Mouse (Mus musculus): ENCODE results near the gene Slc26a10. TPM values are rescaled to one million over a fixed set of nuclear protein-coding genes. Genes with fewer than 3 reads are reported as not detected.
A peak's percentile ranks its signal among the peaks of the same experiment; 100 is the strongest.

Slc26a10 gene
- polyA plus RNA-seq, 1 experiment from 2014 or later = 0.80 TPM

DNA sequence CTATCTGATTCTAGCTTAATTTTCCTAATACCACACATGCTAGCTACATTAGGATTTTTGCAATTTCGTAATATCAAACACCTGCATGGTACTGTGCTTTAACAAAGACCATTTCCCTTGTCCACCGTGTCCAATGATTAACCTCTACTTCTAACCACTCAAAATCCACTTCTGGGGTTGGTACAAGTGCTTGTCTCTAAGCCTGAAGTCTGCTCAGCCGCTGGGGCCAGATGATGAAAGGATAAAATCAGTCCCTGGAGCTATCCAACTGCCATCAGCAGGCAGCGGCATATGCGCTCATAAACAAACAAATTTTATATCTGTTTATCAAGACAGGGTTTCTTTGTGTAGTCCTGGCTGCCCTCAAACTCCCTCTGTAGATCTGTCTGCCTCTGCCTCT, 24.1 kb upstream of the Slc26a10 start:
- peaks cover 35% of the 10 kb centered on the region for H3K36me3 ChIP-seq (ENCODE audit: control insufficient read depth, insufficient read depth, low read length)
- no peak overlapping the region for H3K27ac ChIP-seq (ENCODE audit: low read depth, low read length)
- WGBS = 87% methylated on average over 5 of the region's 5 CpGs

GRCm38 (mm10) chr10:127203106-127203505, 22.7 kb upstream of the Slc26a10 start:
- Histone ChIP-seq H3K4me1 (ENCODE audit: control insufficient read depth, insufficient read depth, low read length) (no peaks in the 10 kb centered on the region), H3K4me2 (ENCODE audit: low read depth, low read length) (no peak overlapping the region), H3K9ac (replicated peaks; ENCODE audit: low read depth, low read length) (no peak overlapping the region), H3K27ac (ENCODE audit: low read depth, low read length) (no peak overlapping the region), H3K4me3 (ENCODE audit: low read depth, low read length) (no peak overlapping the region), H3K9me3 (ENCODE audit: control insufficient read depth, low read length) (no peaks in the 10 kb centered on the region), H3K36me3 (ENCODE audit: control insufficient read depth, insufficient read depth, low read length) (peaks cover 46% of the 10 kb centered on the region), H3K27me3 (ENCODE audit: control insufficient read depth, insufficient read depth, low read length) (no peaks in the 10 kb centered on the region)
- ATAC-seq (ENCODE audit: low read depth) = no peak
- 96% methylated on average over 3 of the region's 3 CpGs for WGBS

More for the DNA sequence above, 24.1 kb upstream of the Slc26a10 start:
- no peaks in the 10 kb centered on the region for H3K4me1 ChIP-seq (ENCODE audit: control insufficient read depth, insufficient read depth, low read length)
- H3K4me2 ChIP-seq (ENCODE audit: low read depth, low read length) = no peak overlapping the region
- no peaks in the 10 kb centered on the region for H3K27me3 ChIP-seq (ENCODE audit: control insufficient read depth, insufficient read depth, low read length)
- H3K9me3 ChIP-seq (ENCODE audit: control insufficient read depth, low read length) = no peaks in the 10 kb centered on the region
- H3K9ac ChIP-seq (replicated peaks; ENCODE audit: low read depth, low read length) = no peak overlapping the region
- ATAC-seq (ENCODE audit: low read depth) = no peak
- H3K4me3 ChIP-seq (ENCODE audit: low read depth, low read length) = no peak overlapping the region

DNA sequence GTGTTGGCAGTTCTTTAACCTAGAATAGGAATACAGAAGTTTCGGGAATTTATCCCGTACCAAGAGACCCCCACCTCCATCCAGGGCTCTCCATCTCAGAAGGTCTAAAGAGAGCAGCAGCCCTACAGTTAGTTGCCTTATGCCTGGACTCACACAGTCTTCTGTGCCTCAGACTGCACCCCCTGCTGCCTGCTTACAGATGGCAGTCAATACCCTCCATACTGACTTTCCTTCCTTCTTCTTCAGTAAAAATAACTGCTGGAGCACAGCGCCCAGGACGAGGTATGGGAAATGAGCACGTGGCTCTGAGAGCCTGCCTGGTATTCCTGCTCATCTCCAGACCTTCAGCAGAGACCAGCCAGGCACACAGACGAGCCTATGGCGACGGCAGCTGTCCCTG, 19.8 kb upstream of the Slc26a10 start:
- Histone ChIP-seq H3K4me2 (ENCODE audit: low read depth, low read length) (no peak overlapping the region), H3K4me1 (ENCODE audit: control insufficient read depth, insufficient read depth, low read length) (peaks cover 7% of the 10 kb centered on the region; the same call in 1 of the 2 replicates), H3K4me3 (ENCODE audit: low read depth, low read length) (no peak overlapping the region), H3K9ac (replicated peaks; ENCODE audit: low read depth, low read length) (no peak overlapping the region), H3K27ac (ENCODE audit: low read depth, low read length) (no peak overlapping the region), H3K27me3 (ENCODE audit: control insufficient read depth, insufficient read depth, low read length) (no peaks in the 10 kb centered on the region), H3K36me3 (ENCODE audit: control insufficient read depth, insufficient read depth, low read length) (peaks cover 29% of the 10 kb centered on the region), H3K9me3 (ENCODE audit: control insufficient read depth, low read length) (no peaks in the 10 kb centered on the region)
- 87% methylated on average over 8 of the region's 8 CpGs for WGBS
- ATAC-seq (ENCODE audit: low read depth) = no peak

- no peak overlapping the region for H3K4me2 ChIP-seq (ENCODE audit: low read depth, low read length)
- H3K9me3 ChIP-seq (ENCODE audit: control insufficient read depth, low read length) = no peaks in the 10 kb centered on the region
- no peak overlapping the region for H3K9ac ChIP-seq (replicated peaks; ENCODE audit: low read depth, low read length)
- 83% methylated on average over 11 of the region's 11 CpGs for WGBS
- H3K27me3 ChIP-seq (ENCODE audit: control insufficient read depth, insufficient read depth, low read length) = no peaks in the 10 kb centered on the region
- H3K27ac ChIP-seq (ENCODE audit: low read depth, low read length) = no peak overlapping the region
- no peak overlapping the region for H3K4me3 ChIP-seq (ENCODE audit: low read depth, low read length)
- H3K36me3 ChIP-seq (ENCODE audit: control insufficient read depth, insufficient read depth, low read length) = peaks cover 29% of the 10 kb centered on the region
- ATAC-seq (ENCODE audit: low read depth) = no peak
- peaks cover 13% of the 10 kb centered on the region for H3K4me1 ChIP-seq (ENCODE audit: control insufficient read depth, insufficient read depth, low read length)
These were observed 19.0 kb upstream of the Slc26a10 start for GRCm38 (mm10) chr10:127199474-127199873.

DNA sequence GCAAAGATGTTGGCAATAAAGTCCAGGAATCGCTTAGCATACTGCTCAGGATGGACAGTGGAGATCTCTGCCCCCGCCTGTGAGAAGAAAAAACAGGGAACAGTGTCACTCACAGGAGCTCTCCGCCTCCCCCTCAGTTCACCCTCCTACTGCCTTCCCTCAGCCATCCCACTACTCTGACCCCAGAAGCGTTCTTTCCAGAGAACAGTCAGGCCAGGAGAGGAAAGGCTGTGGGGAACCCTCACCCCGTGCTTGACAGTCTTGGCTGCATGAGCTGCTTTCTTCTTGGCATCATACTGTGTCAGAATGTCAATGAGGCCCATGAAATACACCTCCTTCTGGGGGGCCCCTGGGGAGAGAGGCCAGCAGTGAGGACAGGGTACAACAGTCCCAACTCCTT, 18.6 kb upstream of the Slc26a10 start:
- no peak for ATAC-seq (ENCODE audit: low read depth)
- Histone ChIP-seq H3K4me1 (ENCODE audit: control insufficient read depth, insufficient read depth, low read length) (peaks cover 16% of the 10 kb centered on the region), H3K27ac (ENCODE audit: low read depth, low read length) (no peak overlapping the region), H3K9me3 (ENCODE audit: control insufficient read depth, low read length) (no peaks in the 10 kb centered on the region), H3K36me3 (ENCODE audit: control insufficient read depth, insufficient read depth, low read length) (peaks cover 28% of the 10 kb centered on the region), H3K4me2 (ENCODE audit: low read depth, low read length) (no peak overlapping the region), H3K4me3 (ENCODE audit: low read depth, low read length) (no peak overlapping the region), H3K9ac (replicated peaks; ENCODE audit: low read depth, low read length) (no peak overlapping the region), H3K27me3 (ENCODE audit: control insufficient read depth, insufficient read depth, low read length) (no peaks in the 10 kb centered on the region)
- WGBS = 67% methylated on average over 5 of the region's 5 CpGs

- Histone ChIP-seq H3K4me2 (ENCODE audit: low read depth, low read length) (no peak overlapping the region), H3K27ac (ENCODE audit: low read depth, low read length) (no peak overlapping the region), H3K9me3 (ENCODE audit: control insufficient read depth, low read length) (no peaks in the 10 kb centered on the region), H3K27me3 (ENCODE audit: control insufficient read depth, insufficient read depth, low read length) (no peaks in the 10 kb centered on the region), H3K9ac (replicated peaks; ENCODE audit: low read depth, low read length) (no peak overlapping the region), H3K4me1 (ENCODE audit: control insufficient read depth, insufficient read depth, low read length) (peaks cover 16% of the 10 kb centered on the region), H3K36me3 (ENCODE audit: control insufficient read depth, insufficient read depth, low read length) (peaks cover 23% of the 10 kb centered on the region), H3K4me3 (ENCODE audit: low read depth, low read length) (no peak overlapping the region)
- WGBS = 70% methylated on average over 2 of the region's 2 CpGs
- ATAC-seq (ENCODE audit: low read depth) = no peak
These were observed 18.0 kb upstream of the Slc26a10 start for GRCm38 (mm10) chr10:127198492-127198891.

GRCm38 (mm10) chr10:127197505-127198110, 17.2 kb upstream of the Slc26a10 start:
- Histone ChIP-seq H3K9me3 (ENCODE audit: control insufficient read depth, low read length) (no peaks in the 10 kb centered on the region), H3K36me3 (ENCODE audit: control insufficient read depth, insufficient read depth, low read length) (peaks cover 25% of the 10 kb centered on the region), H3K4me1 (ENCODE audit: control insufficient read depth, insufficient read depth, low read length) (peaks cover 16% of the 10 kb centered on the region), H3K27ac (ENCODE audit: low read depth, low read length) (no peak overlapping the region), H3K4me2 (ENCODE audit: low read depth, low read length) (no peak overlapping the region), H3K9ac (replicated peaks; ENCODE audit: low read depth, low read length) (no peak overlapping the region), H3K4me3 (ENCODE audit: low read depth, low read length) (no peak overlapping the region), H3K27me3 (ENCODE audit: control insufficient read depth, insufficient read depth, low read length) (no peaks in the 10 kb centered on the region)
- ATAC-seq (ENCODE audit: low read depth) = no peak
- WGBS = 72% methylated on average over 11 of the region's 11 CpGs

- WGBS = 91% methylated on average over 8 of the region's 8 CpGs
- Histone ChIP-seq H3K9me3 (ENCODE audit: control insufficient read depth, low read length) (no peaks in the 10 kb centered on the region), H3K4me2 (ENCODE audit: low read depth, low read length) (no peak overlapping the region), H3K27me3 (ENCODE audit: control insufficient read depth, insufficient read depth, low read length) (no peaks in the 10 kb centered on the region), H3K27ac (ENCODE audit: low read depth, low read length) (no peak overlapping the region), H3K36me3 (ENCODE audit: control insufficient read depth, insufficient read depth, low read length) (peaks cover 29% of the 10 kb centered on the region), H3K4me1 (ENCODE audit: control insufficient read depth, insufficient read depth, low read length) (peaks cover 16% of the 10 kb centered on the region), H3K9ac (replicated peaks; ENCODE audit: low read depth, low read length) (no peak overlapping the region), H3K4me3 (ENCODE audit: low read depth, low read length) (no peak overlapping the region)
- ATAC-seq (ENCODE audit: low read depth) = no peak
These were observed 16.7 kb upstream of the Slc26a10 start for GRCm38 (mm10) chr10:127197104-127197503.

- peak; percentile 52; the same call in 1 of the 2 replicates for ATAC-seq (ENCODE audit: low read depth)
- peak overlapping the region; percentile 86 for H3K27ac ChIP-seq (ENCODE audit: low read depth, low read length)
- H3K4me2 ChIP-seq (ENCODE audit: low read depth, low read length) = peak overlapping the region; percentile 84
- H3K27me3 ChIP-seq (ENCODE audit: control insufficient read depth, insufficient read depth, low read length) = no peaks in the 10 kb centered on the region
- WGBS = 4% methylated on average over 5 of the region's 5 CpGs
- peaks cover 16% of the 10 kb centered on the region for H3K4me1 ChIP-seq (ENCODE audit: control insufficient read depth, insufficient read depth, low read length)
- peak overlapping the region; percentile 95; the same call in 1 of the 2 replicates for H3K9ac ChIP-seq (replicated peaks; ENCODE audit: low read depth, low read length)
- H3K9me3 ChIP-seq (ENCODE audit: control insufficient read depth, low read length) = no peaks in the 10 kb centered on the region
- peak overlapping the region; percentile 97 for H3K4me3 ChIP-seq (ENCODE audit: low read depth, low read length)
- H3K36me3 ChIP-seq (ENCODE audit: control insufficient read depth, insufficient read depth, low read length) = peaks cover 29% of the 10 kb centered on the region
These were observed 15.9 kb upstream of the Slc26a10 start for GRCm38 (mm10) chr10:127196392-127196791.
